Mouse (Mus musculus) lung, embryonic 14.5 days (tissue): ENCODE data around the gene Slc25a35. TPM values are rescaled to one million over a fixed set of nuclear protein-coding genes. Genes with fewer than 3 reads are reported as not detected.
A peak's percentile ranks its signal among the peaks of the same experiment; 100 is the strongest.
"Not testable (repeated sequence)": the region's sequence is repeated elsewhere in the genome, so short reads cannot be mapped to it uniquely, and the experiment has no call there.

ENCODE experiments used
- ATAC-seq: fragments of 200-750 bp; cut with Nextera tagmentation; 2 replicates; pipeline ENCODE4 v1.8.0; 2017; ENCODE audit warnings: mild to moderate bottlenecking, moderate TSS enrichment, moderate library complexity; ENCODE audit not compliant: insufficient read depth
- DNase-seq: peaks from one replicate; pipeline ENCODE4 v3.0.0-alpha.2; 2015
- H3K27ac ChIP-seq: fragments of 300-500 bp; sonication (generic); 2 replicates; pipeline ENCODE4 v1.5.1; 2014; ENCODE audit warnings: low read depth, mild to moderate bottlenecking, moderate library complexity
- H3K27me3 ChIP-seq: fragments of 300-500 bp; sonication (generic); 2 replicates; pipeline ENCODE4 v1.6.1; 2014; ENCODE audit warnings: low read length, control low read depth; ENCODE audit not compliant: insufficient read depth
- H3K36me3 ChIP-seq: fragments of 300-500 bp; sonication (generic); 2 replicates; pipeline ENCODE4 v1.6.1; 2014; ENCODE audit warnings: control low read depth; ENCODE audit not compliant: insufficient read depth
- H3K4me1 ChIP-seq: fragments of 300-500 bp; sonication (generic); 2 replicates; pipeline ENCODE4 v1.6.1; 2014; ENCODE audit warnings: antibody characterized with exemption, control low read depth; ENCODE audit not compliant: insufficient read depth
- H3K4me2 ChIP-seq: fragments of 300-500 bp; sonication (generic); 2 replicates; pipeline ENCODE4 v1.6.1; 2014; ENCODE audit warnings: mild to moderate bottlenecking
- H3K4me3 ChIP-seq: fragments of 300-500 bp; sonication (generic); 2 replicates; pipeline ENCODE4 v1.5.1; 2014; ENCODE audit warnings: low read depth, low read length
- H3K9ac ChIP-seq: fragments of 300-500 bp; sonication (generic); 2 replicates; pipeline ENCODE4 v1.6.1; 2014
- H3K9me3 ChIP-seq: fragments of 300-500 bp; sonication (generic); 2 replicates; pipeline ENCODE4 v1.6.1; 2016; ENCODE audit warnings: low read depth, low read length, control low read depth
- CTCF ChIP-seq: IDR thresholded peaks from 2 replicates; pipeline ENCODE4 v1.5.1; 2016; ENCODE audit warnings: antibody characterized with exemption, low read depth
- WGBS: fragments of 180-500 bp; shearing (Covaris S2); extraction: QIAGEN DNeasy Blood & Tissue Kit; methylation state at CpG from one replicate; pipeline ENCODE4 v1.1.7; 2014; 5-methylcytosine and 5-hydroxymethylcytosine counted together
- polyA plus RNA-seq: library from polyadenylated mRNA; unstranded; fragments of >200 nt; fragmentation: Nextera tagmentation; extraction: Ambion mirVana; gene quantifications from 2 replicates; pipeline ENCODE4 v1.2.1, GENCODE M21; 2014

Slc25a35 gene
- polyA plus RNA-seq, 1 experiment from 2014 or later, result 3.9 TPM

GRCm38 (mm10) chr11:68961596-68961995 is 6.3 kb upstream of the Slc25a35 start:
- Histone ChIP-seq H3K9ac (no peak overlapping the region), H3K4me2 (no peak overlapping the region), H3K27me3 (0 out of 2 replicates have a peak, but pooled peaks cover 3% of the 10 kb centered on the region), H3K4me3 (no peak overlapping the region), H3K4me1 (no peaks in the 10 kb centered on the region), H3K27ac (no peak overlapping the region), H3K9me3 (no peaks in the 10 kb centered on the region), H3K36me3 (no peaks in the 10 kb centered on the region)
- WGBS, result 63% methylated on average over 3 of the region's 3 CpGs
- DNase-seq (no peak), ATAC-seq (no peak)
- no peak for TF ChIP-seq CTCF

GRCm38 (mm10) chr11:68962159-68962558 is 5.8 kb upstream of the Slc25a35 start:
- not testable (repeated sequence) for ATAC-seq, H3K9ac ChIP-seq, H3K27ac ChIP-seq, H3K9me3 ChIP-seq, H3K4me3 ChIP-seq, H3K36me3 ChIP-seq, DNase-seq, H3K4me1 ChIP-seq, H3K27me3 ChIP-seq, H3K4me2 ChIP-seq
- WGBS, result 12% methylated on average over 11 of the region's 11 CpGs

- Histone ChIP-seq H3K27ac (no peak overlapping the region), H3K4me2 (no peak overlapping the region), H3K4me1 (no peaks in the 10 kb centered on the region), H3K4me3 (no peak overlapping the region), H3K9ac (no peak overlapping the region), H3K36me3 (no peaks in the 10 kb centered on the region), H3K9me3 (no peaks in the 10 kb centered on the region), H3K27me3 (no peaks in the 10 kb centered on the region)
- TF ChIP-seq CTCF, result no peak
- ATAC-seq, result no peak
- DNase-seq, result no peak
- WGBS, result 80% methylated on average over 2 of the region's 2 CpGs
Measured at GRCm38 (mm10) chr11:68963405-68963804, 4.5 kb upstream of the Slc25a35 start.

- DNase-seq, result no peak
- H3K4me2 ChIP-seq, result no peak overlapping the region
- H3K27ac ChIP-seq, result no peak overlapping the region
- no peaks in the 10 kb centered on the region for H3K36me3 ChIP-seq
- no peaks in the 10 kb centered on the region for H3K4me1 ChIP-seq
- H3K9me3 ChIP-seq, result no peaks in the 10 kb centered on the region
- no peak overlapping the region for H3K9ac ChIP-seq
- no peak for TF ChIP-seq CTCF
- no peak overlapping the region for H3K4me3 ChIP-seq
- no peaks in the 10 kb centered on the region for H3K27me3 ChIP-seq
- no peak for ATAC-seq
Measured at GRCm38 (mm10) chr11:68965050-68965449, 2.9 kb upstream of the Slc25a35 start.

GRCm38 (mm10) chr11:68965845-68966244 is 2.1 kb upstream of the Slc25a35 start:
- Histone ChIP-seq H3K36me3 (no peaks in the 10 kb centered on the region), H3K9me3 (no peaks in the 10 kb centered on the region), H3K27ac (no peak overlapping the region), H3K4me1 (no peaks in the 10 kb centered on the region), H3K4me2 (no peak overlapping the region), H3K4me3 (no peak overlapping the region), H3K27me3 (no peaks in the 10 kb centered on the region), H3K9ac (no peak overlapping the region)
- peak; percentile 84 for DNase-seq
- 29% methylated on average over 3 of the region's 3 CpGs for WGBS
- TF ChIP-seq CTCF, result peak; percentile 64
- no peak for ATAC-seq

GRCm38 (mm10) chr11:68966554-68966953 is 1.4 kb upstream of the Slc25a35 start:
- H3K9me3 ChIP-seq, result no peaks in the 10 kb centered on the region
- DNase-seq, result no peak
- no peaks in the 10 kb centered on the region for H3K36me3 ChIP-seq
- H3K4me2 ChIP-seq, result 0 out of 2 replicates have a peak overlapping the region, but pooled peaks have one; percentile 83
- no peak for ATAC-seq
- no peak overlapping the region; the same call in 1 of the 2 replicates for H3K4me3 ChIP-seq
- H3K4me1 ChIP-seq, result no peaks in the 10 kb centered on the region
- TF ChIP-seq CTCF, result no peak
- no peak overlapping the region for H3K27ac ChIP-seq
- H3K9ac ChIP-seq, result no peak overlapping the region
- WGBS, result 32% methylated on average over 1 of the region's 1 CpGs
- H3K27me3 ChIP-seq, result no peaks in the 10 kb centered on the region

DNA sequence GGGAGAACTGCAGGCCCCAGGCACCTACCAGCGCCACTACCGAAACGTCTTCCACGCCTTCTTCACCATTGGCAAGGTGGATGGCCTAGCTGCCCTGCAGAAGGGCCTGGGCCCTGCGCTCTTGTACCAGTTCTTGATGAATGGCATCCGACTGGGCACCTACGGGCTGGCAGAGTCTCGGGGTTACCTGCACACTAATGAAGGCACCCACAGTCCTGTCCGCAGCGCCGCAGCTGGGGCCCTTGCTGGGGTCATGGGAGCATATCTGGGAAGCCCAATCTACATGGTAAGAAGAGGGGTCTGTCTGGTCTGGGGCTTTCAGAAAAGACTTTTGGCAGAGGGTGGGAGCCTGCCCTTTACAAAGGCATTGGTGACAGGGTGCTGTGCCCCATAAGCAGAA is 821 bp downstream of the Slc25a35 start:
- DNase-seq (no peak), ATAC-seq (no peak)
- no peaks in the 10 kb centered on the region for H3K9me3 ChIP-seq
- no peaks in the 10 kb centered on the region for H3K27me3 ChIP-seq
- H3K27ac ChIP-seq, result no peak overlapping the region
- no peak overlapping the region for H3K9ac ChIP-seq
- H3K4me3 ChIP-seq, result no peak overlapping the region
- H3K4me1 ChIP-seq, result no peaks in the 10 kb centered on the region; the same call in 1 of the 2 replicates
- TF ChIP-seq CTCF, result no peak
- peak overlapping the region; percentile 83 for H3K4me2 ChIP-seq
- WGBS, result 82% methylated on average over 11 of the region's 11 CpGs
- no peaks in the 10 kb centered on the region for H3K36me3 ChIP-seq

- no peak for ATAC-seq
- H3K27ac ChIP-seq, result no peak overlapping the region
- no peak overlapping the region for H3K4me2 ChIP-seq
- DNase-seq, result peak; percentile 78
- H3K9me3 ChIP-seq, result no peaks in the 10 kb centered on the region
- no peak overlapping the region for H3K4me3 ChIP-seq
- 57% methylated on average over 4 of the region's 4 CpGs for WGBS
- TF ChIP-seq CTCF, result no peak
- no peaks in the 10 kb centered on the region for H3K36me3 ChIP-seq
- H3K4me1 ChIP-seq, result no peaks in the 10 kb centered on the region; the same call in 1 of the 2 replicates
- no peaks in the 10 kb centered on the region for H3K27me3 ChIP-seq
- no peak overlapping the region for H3K9ac ChIP-seq
Measured at GRCm38 (mm10) chr11:68970232-68970631, 2.3 kb downstream of the Slc25a35 start.

DNA sequence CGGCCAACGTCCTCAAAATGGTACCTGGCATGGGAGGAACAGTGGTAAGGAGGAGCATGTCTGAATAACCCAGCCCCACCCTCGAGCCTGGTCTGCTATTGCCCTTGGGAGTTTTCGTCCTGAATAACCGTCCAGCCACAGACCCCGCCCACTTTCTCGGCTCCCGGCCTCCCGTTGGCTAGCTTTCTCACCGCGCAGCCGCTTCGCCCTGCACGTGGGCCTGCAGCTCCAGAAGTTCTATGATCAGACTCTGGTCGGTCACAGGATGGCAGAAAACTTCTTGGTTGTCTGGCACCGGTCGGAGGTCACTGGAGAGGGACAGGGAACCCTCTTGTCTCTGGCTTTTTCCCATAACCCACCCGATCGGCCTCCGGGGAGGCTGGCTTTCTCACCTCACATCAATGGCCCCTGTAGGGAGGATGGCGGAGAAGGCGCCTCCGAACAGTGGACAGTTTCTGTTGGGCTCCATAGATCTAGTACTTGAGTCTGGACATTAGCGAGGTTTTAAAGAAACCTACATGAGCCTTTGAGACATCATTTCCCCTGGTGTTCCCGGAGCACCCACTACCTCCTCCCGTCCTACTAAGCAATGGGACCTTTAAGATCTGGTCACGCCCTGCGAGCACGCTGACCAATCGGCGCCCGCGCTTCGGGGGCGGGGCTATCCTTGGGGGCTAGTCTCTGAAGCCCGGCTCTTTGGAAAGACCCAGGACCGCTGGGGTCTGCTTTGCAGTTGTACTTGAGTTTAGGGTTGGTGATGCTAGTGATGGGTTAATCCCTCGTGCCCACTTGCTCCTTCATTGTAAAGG is 5.5 kb downstream of the Slc25a35 start:
- H3K27me3 ChIP-seq, H3K27ac ChIP-seq, H3K36me3 ChIP-seq, H3K4me1 ChIP-seq, H3K9me3 ChIP-seq: not testable (repeated sequence)
- H3K9ac ChIP-seq, result peak overlapping the region; percentile 26
- peak; percentile 95 for DNase-seq
- peak; percentile 93 for ATAC-seq
- peak overlapping the region; percentile 44 for H3K4me3 ChIP-seq
- under 1% methylated on average over 37 of the region's 38 CpGs for WGBS
- H3K4me2 ChIP-seq, result peak overlapping the region; percentile 73
